Mouse (Mus musculus) neural tube, embryonic 11.5 days (tissue): ENCODE measurements around the gene Lat. TPM values are rescaled to one million over a fixed set of nuclear protein-coding genes. Genes with fewer than 3 reads are reported as not detected.
A peak's percentile ranks its signal among the peaks of the same experiment; 100 is the strongest.

Source experiments
- ATAC-seq: fragments of 200-750 bp; cut with Nextera tagmentation; 2 replicates; pipeline ENCODE4 v1.8.0; 2017; ENCODE audit warnings: moderate number of reproducible peaks, mild to moderate bottlenecking, moderate TSS enrichment, moderate library complexity; ENCODE audit not compliant: insufficient read depth, low FRiP score, low TSS enrichment
- DNase-seq: peaks from one replicate; pipeline ENCODE4 v3.0.0-alpha.2; 2015; ENCODE audit warnings: low spot score
- H3K27ac ChIP-seq: fragments of 300-500 bp; sonication (generic); 2 replicates; pipeline ENCODE4 v1.5.1; 2014; ENCODE audit warnings: low read depth, mild to moderate bottlenecking, low read length
- H3K27me3 ChIP-seq: fragments of 300-500 bp; sonication (generic); 2 replicates; pipeline ENCODE4 v1.6.1; 2014; ENCODE audit warnings: mild to moderate bottlenecking, low read length, mixed read lengths; ENCODE audit not compliant: control insufficient read depth, insufficient read depth
- H3K36me3 ChIP-seq: fragments of 300-500 bp; sonication (generic); 2 replicates; pipeline ENCODE4 v1.6.1; 2014; ENCODE audit warnings: mild to moderate bottlenecking, low read length, moderate library complexity, mixed read lengths; ENCODE audit not compliant: control insufficient read depth, insufficient read depth
- H3K4me1 ChIP-seq: fragments of 300-500 bp; sonication (generic); 2 replicates; pipeline ENCODE4 v1.6.1; 2014; ENCODE audit warnings: low read length, mixed read lengths; ENCODE audit not compliant: control insufficient read depth, insufficient read depth
- H3K4me2 ChIP-seq: fragments of 300-500 bp; sonication (generic); 2 replicates; pipeline ENCODE4 v1.6.1; 2014; ENCODE audit warnings: low read depth, mild to moderate bottlenecking, moderate library complexity
- H3K4me3 ChIP-seq: fragments of 300-500 bp; sonication (generic); 2 replicates; pipeline ENCODE4 v1.5.1; 2014; ENCODE audit warnings: low read depth, low read length
- H3K9ac ChIP-seq: fragments of 300-500 bp; sonication (generic); 2 replicates; pipeline ENCODE4 v1.6.1; 2014; ENCODE audit warnings: mild to moderate bottlenecking, low read length
- H3K9me3 ChIP-seq: fragments of 300-500 bp; sonication (generic); 2 replicates; pipeline ENCODE4 v1.6.1; 2016; ENCODE audit warnings: low read length; ENCODE audit not compliant: control insufficient read depth
- WGBS: fragments of 180-500 bp; shearing (Covaris S2); extraction: QIAGEN DNeasy Blood & Tissue Kit; methylation state at CpG from one replicate; pipeline ENCODE4 v1.1.7; 2014; 5-methylcytosine and 5-hydroxymethylcytosine counted together
- polyA plus RNA-seq: library from polyadenylated mRNA; unstranded; fragments of >200 nt; fragmentation: Nextera tagmentation; extraction: Ambion mirVana; gene quantifications from 2 replicates; pipeline ENCODE4 v1.2.1, GENCODE M21; 2014

Gene Lat
- polyA plus RNA-seq, 1 experiment from 2014 or later, result 1.9 TPM

DNA sequence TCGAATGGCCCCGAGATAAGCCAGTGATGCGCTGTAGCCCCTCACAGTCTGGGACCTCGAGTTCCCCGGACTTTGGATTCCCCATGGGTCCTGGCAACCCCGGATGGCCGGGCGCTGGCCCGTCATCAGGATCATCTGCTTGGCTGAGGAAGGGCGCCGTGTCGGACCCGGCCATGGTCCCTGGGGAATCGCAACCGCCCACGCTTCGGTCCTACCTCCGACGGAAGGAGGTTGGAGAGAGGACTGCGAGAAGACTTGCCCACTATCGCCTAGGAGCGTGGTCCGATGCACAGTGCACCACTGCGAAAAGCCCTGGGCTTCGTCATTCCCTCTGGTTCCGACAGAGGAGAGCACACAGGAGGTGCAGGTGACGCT, 7.5 kb upstream of the Lat start:
- Histone ChIP-seq H3K36me3 (peaks cover 4% of the 10 kb centered on the region; the same call in 1 of the 2 replicates), H3K4me2 (peak overlapping the region; percentile 97), H3K9me3 (no peaks in the 10 kb centered on the region), H3K27ac (0 out of 2 replicates have a peak overlapping the region, but pooled peaks have one; percentile 34), H3K4me1 (peaks cover 8% of the 10 kb centered on the region), H3K9ac (peak overlapping the region; percentile 83), H3K4me3 (peak overlapping the region; percentile 93), H3K27me3 (no peaks in the 10 kb centered on the region)
- 2% methylated on average over 27 of the region's 27 CpGs for WGBS
- peak; percentile 45 for ATAC-seq
- DNase-seq, result no peak

DNA sequence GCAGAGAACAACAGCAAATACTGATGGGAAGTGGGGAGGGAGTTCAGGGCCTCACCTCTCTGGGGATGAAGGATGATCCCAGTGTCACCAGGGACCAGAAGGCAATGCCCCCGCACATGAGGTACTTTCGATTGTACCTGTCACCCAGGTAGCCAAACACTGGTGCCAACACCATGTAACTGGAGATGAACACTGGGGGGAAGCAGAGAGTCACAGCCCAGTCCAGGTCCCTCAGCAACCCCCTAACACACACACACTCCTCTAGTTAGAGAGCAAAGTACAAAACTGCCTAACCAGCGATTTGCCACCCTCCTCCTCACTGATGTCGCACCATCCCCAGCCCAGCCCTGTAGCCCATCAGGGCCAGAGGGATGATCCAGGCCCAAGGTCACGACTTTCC, 5.6 kb upstream of the Lat start:
- no peak overlapping the region for H3K4me3 ChIP-seq
- ATAC-seq, result no peak
- H3K27me3 ChIP-seq, result no peaks in the 10 kb centered on the region
- H3K9ac ChIP-seq, result no peak overlapping the region
- no peaks in the 10 kb centered on the region for H3K9me3 ChIP-seq
- peaks cover 8% of the 10 kb centered on the region for H3K4me1 ChIP-seq
- no peak overlapping the region for H3K27ac ChIP-seq
- WGBS, result 83% methylated on average over 5 of the region's 5 CpGs
- DNase-seq, result no peak
- H3K36me3 ChIP-seq, result peaks cover 5% of the 10 kb centered on the region
- no peak overlapping the region for H3K4me2 ChIP-seq

DNA sequence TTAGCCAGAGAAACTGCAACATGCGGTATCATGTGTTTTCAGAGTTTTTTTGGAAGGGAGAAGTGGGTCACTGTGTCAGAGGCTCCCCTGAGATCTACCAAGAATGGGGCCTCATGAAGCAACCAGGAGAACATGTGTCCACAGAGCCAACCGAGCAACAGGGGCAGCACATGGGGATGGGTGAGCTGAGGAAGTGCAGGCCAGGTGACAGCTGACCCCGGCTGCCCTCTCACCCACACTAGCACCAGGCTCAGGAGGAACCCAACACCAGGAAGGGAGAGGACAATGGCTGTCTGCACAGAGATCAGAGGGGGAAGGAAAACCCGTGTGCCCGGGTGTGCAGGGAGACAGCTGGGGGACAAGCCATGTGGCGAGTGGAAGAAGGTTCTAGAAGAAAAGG, 5.2 kb upstream of the Lat start:
- no peak overlapping the region for H3K4me3 ChIP-seq
- no peak for DNase-seq
- no peak overlapping the region for H3K4me2 ChIP-seq
- peaks cover 5% of the 10 kb centered on the region for H3K36me3 ChIP-seq
- WGBS, result 80% methylated on average over 6 of the region's 6 CpGs
- no peaks in the 10 kb centered on the region for H3K9me3 ChIP-seq
- ATAC-seq, result no peak
- H3K27me3 ChIP-seq, result no peaks in the 10 kb centered on the region
- no peak overlapping the region for H3K27ac ChIP-seq
- H3K9ac ChIP-seq, result no peak overlapping the region
- peaks cover 8% of the 10 kb centered on the region for H3K4me1 ChIP-seq

DNA sequence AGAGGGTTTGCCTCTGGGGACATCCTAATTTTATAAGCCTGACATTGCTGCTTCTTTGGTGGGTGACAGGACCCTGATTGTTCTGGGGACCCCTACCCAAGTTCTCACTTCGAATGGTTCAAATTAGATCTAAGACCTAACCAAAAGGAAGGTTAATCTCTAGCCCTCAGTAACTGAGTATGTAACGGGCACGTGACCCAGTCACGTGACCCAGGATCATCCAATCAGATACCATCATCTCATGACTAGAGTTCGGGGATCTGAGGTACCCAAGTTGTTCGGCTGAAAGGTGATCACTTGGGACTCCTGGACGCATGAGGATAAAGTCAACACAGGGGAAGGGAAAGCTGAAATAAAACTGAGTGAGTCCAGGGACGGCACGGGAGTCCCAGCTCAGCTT, 3.6 kb upstream of the Lat start:
- H3K9ac ChIP-seq, result no peak overlapping the region
- no peaks in the 10 kb centered on the region for H3K27me3 ChIP-seq
- DNase-seq (no peak), ATAC-seq (no peak)
- peaks cover 5% of the 10 kb centered on the region for H3K36me3 ChIP-seq
- H3K4me2 ChIP-seq, result no peak overlapping the region
- 88% methylated on average over 9 of the region's 9 CpGs for WGBS
- no peaks in the 10 kb centered on the region for H3K9me3 ChIP-seq
- H3K27ac ChIP-seq, result no peak overlapping the region
- peaks cover 8% of the 10 kb centered on the region for H3K4me1 ChIP-seq
- no peak overlapping the region for H3K4me3 ChIP-seq

DNA sequence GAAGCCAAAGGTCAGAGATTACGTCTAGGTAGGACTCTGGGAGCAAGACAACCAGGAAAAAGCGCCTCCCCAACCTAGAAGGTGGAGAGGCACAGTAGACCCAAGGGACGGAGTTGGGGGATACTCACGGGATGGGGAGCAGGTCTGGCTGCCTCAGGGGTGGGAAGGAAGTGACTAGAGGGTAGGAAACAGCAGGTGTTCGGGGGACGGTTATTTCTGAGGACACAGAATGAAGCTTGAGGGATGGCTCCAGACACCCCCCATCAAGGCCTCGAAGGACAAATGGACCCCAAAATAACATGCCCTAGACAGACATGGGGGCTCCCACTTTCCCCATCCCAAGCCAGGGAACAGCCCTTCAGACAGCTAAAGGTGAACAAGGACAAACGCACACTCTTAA, 1.0 kb downstream of the Lat start:
- Histone ChIP-seq H3K9ac (no peak overlapping the region), H3K27me3 (no peaks in the 10 kb centered on the region), H3K4me1 (no peaks in the 10 kb centered on the region), H3K9me3 (no peaks in the 10 kb centered on the region), H3K4me2 (no peak overlapping the region), H3K27ac (no peak overlapping the region), H3K4me3 (no peak overlapping the region), H3K36me3 (peaks cover 5% of the 10 kb centered on the region)
- no peak for DNase-seq
- WGBS, result 88% methylated on average over 8 of the region's 8 CpGs
- ATAC-seq, result no peak

DNA sequence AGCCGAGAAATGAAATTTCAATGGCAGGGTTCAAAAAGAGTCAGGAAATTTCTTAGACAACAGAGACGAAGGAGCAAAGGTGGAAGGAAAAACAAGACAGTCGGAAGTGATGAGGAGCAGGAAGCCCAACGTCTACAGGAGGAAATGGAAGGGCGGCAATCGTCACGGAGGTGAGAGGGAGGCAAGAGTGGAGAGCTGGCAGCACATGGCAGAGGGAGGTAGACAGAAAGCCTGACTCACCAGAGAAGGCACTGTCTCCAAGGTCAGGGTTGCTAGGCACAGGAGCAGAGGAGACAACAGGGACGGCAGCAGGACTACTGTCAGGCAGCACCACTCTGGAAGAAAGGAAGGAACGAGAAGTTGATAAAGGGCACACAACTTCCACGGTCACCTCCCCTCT, 1.7 kb downstream of the Lat start:
- Histone ChIP-seq H3K4me1 (no peaks in the 10 kb centered on the region), H3K27me3 (no peaks in the 10 kb centered on the region), H3K4me2 (no peak overlapping the region), H3K9ac (no peak overlapping the region), H3K36me3 (peaks cover 5% of the 10 kb centered on the region), H3K4me3 (no peak overlapping the region), H3K27ac (no peak overlapping the region), H3K9me3 (no peaks in the 10 kb centered on the region)
- ATAC-seq (no peak), DNase-seq (no peak)
- WGBS, result 93% methylated on average over 9 of the region's 10 CpGs

DNA sequence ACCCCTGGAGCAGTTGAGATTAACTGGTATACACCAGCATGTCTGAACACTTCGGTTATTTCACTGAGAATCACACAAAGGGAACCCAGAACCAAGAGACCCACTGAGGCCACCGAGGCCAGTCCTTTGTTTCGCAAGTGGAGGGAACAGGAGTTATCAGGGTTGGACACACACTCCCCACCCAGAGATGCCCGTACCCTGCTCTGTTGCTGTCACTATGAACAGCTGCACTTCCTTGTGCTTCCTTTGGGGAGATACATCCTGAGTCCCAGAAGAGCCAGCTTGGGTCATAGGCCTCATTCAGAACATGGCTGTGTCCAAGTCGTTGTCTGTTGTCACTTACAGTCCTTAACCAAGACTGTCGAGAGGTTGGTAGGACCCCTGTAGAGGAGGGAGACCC, 6.3 kb downstream of the Lat start:
- DNase-seq (no peak), ATAC-seq (no peak)
- Histone ChIP-seq H3K36me3 (no peaks in the 10 kb centered on the region), H3K9me3 (no peaks in the 10 kb centered on the region), H3K27me3 (no peaks in the 10 kb centered on the region), H3K9ac (no peak overlapping the region), H3K4me2 (no peak overlapping the region), H3K4me1 (no peaks in the 10 kb centered on the region), H3K4me3 (no peak overlapping the region), H3K27ac (no peak overlapping the region)
- 82% methylated on average over 6 of the region's 6 CpGs for whole genome bisulfite sequencing

DNA sequence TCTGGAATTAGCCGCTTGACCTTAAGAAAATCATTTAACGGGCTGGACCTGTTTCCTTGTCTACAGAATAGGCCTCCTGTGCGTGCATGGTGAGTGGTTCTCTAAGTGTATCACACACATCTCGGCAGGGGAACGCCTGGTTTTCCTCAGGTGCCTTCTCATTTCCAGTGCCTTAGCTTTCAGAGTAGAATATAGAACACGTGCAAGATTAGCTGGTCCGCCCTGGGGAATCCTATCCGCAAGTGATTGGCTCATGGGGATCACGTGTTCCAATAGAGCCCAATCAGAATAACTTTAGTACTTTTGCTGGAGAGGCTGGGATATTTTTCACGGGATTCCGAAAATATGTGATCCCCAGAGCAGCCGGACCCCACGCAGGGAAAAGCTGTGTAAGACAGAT, 10.3 kb downstream of the Lat start:
- Histone ChIP-seq H3K9ac (no peak overlapping the region), H3K4me3 (no peak overlapping the region), H3K9me3 (no peaks in the 10 kb centered on the region), H3K36me3 (no peaks in the 10 kb centered on the region), H3K4me2 (no peak overlapping the region), H3K27me3 (no peaks in the 10 kb centered on the region), H3K4me1 (no peaks in the 10 kb centered on the region), H3K27ac (no peak overlapping the region)
- 80% methylated on average over 13 of the region's 13 CpGs for WGBS
- DNase-seq, result no peak
- ATAC-seq, result no peak

DNA sequence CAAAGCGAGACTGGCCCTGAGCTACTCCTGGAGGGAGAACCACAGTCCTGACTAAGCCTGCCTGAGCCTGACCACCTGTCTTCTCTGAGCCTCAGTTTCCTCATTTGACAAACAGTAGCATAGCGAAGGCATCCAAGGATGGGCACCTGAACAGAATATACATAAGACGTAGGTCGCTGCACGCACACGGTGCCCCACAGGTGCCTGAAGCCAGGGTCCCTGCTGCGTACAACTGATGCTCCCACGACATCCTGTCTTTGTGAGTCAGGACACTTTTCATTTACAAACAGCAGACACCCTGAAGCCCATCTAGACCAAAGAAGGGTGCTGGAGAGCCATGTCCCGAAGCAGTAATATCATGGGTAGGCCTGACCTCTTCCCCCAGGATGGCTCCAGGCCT, 11.0 kb downstream of the Lat start:
- WGBS, result 93% methylated on average over 9 of the region's 9 CpGs
- H3K4me1 ChIP-seq, result no peaks in the 10 kb centered on the region
- no peak overlapping the region for H3K4me2 ChIP-seq
- H3K9me3 ChIP-seq, result no peaks in the 10 kb centered on the region
- H3K4me3 ChIP-seq, result no peak overlapping the region
- no peaks in the 10 kb centered on the region for H3K36me3 ChIP-seq
- DNase-seq (no peak), ATAC-seq (no peak)
- no peak overlapping the region for H3K9ac ChIP-seq
- no peaks in the 10 kb centered on the region for H3K27me3 ChIP-seq
- H3K27ac ChIP-seq, result no peak overlapping the region
